Mouse (Mus musculus): Measurements from ENCODE around the gene Gramd1c. TPM values are rescaled to one million over a fixed set of nuclear protein-coding genes. Genes with fewer than 3 reads are reported as not detected.

Gene Gramd1c
- 1.7 to 3.8 TPM (median 2.4 TPM) in 4 replicates for total RNA-seq (2023)

GRCm38 (mm10) chr16:44063025-44063894 lies at the start of gene Gramd1c:
TSS of gene Gramd1c (minus strand) at chr16:44063345.

DNA sequence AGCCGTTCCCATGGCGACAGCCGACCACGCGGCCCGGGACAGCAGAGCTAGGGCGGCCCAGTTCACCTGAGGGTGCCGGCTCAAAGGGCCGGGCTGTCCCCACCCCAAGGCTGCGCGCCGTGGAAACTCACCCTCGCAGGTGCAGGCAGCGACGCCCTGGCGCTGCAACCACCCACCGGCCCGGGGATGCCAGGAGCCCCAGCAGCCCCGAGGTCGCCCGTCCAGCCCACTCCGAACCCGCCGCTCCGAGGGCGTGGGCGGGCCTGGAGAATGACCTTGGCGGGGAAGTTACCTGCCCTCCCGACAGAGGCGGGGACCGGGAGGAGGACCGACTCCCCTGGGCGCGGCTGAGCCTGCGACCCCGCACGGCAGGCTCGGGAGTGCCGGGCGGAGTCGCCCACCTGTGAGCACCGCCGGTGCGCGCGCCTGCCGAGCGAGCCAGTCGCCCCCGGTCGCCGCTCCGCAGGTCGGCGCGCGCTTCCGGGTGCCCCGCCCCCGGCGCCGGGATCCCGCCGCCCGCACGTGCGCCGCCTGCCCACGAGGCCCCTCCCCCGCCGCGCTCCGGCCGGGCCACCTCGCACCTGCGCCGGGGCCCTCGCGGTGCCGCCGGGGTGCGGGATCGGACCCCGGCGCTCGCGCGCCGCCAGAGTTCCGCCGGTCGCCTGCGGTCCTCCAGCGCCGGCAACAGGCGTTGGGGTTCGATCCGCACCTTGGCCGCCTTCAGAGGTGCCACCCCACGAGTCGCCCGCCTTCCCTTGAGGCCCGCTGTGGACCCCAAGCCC lies 83.6 kb downstream of the Gramd1c start, which contains the start of gene Zdhhc23:
Gene Zdhhc23, minus strand, starts transcription at position 464 of the 782 bp plus-strand sequence.

Other genes starting within 250 kb of the Gramd1c start
- gene Ccdc191, start 173.5 kb downstream of the Gramd1c start, total RNA-seq (2023) = 7.2 to 11.2 TPM (median 9.9 TPM) in 4 replicates
- 43.0 to 73.4 TPM (median 57.5 TPM) in 4 replicates for gene Qtrt2, start 136.5 kb downstream of the Gramd1c start, total RNA-seq (2023)
- 9.2 to 12.6 TPM (median 11.6 TPM) in 4 replicates for gene Zdhhc23, start 83.6 kb downstream of the Gramd1c start, total RNA-seq (2023)
- 32.9 to 45.0 TPM (median 36.4 TPM) in 4 replicates for gene Atp6v1a, start 76.4 kb upstream of the Gramd1c start, total RNA-seq (2023)
- gene Naa50, start 76.5 kb upstream of the Gramd1c start, total RNA-seq (2023) = 44.9 to 48.6 TPM (median 46.7 TPM) in 4 replicates
- 51.5 to 55.2 TPM (median 54.1 TPM) in 4 replicates for gene Usf3, start 109.9 kb upstream of the Gramd1c start, total RNA-seq (2023)

Data from B cell, adult 62 days (primary cell).